ENCODE assay signal across 21 mouse cellular contexts in the genomic region with DNA sequence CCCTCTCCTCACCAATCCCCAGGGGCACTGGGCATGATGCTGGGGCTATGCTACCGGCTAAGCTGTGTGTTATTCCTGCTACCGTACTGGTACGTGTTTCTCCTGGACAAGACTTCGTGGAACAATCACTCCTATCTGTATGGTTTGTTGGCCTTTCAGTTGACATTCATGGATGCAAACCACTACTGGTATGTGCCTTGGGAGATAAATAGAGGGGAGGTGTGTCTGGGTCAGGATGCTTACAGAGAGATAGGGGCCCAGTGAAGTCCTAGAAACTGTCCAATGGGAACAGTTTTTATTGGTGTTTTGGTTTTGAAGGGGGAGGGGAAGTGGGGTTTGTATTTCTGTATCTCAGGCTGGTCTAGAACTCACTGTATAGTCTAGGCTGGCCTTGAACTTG. TPM values are rescaled to one million over a fixed set of nuclear protein-coding genes. Genes with fewer than 3 reads are reported as not detected.
DNase-seq lines count a peak whose midpoint lies in the region; ATAC-seq lines count a peak whose summit lies in the region.
"Had no signal": no experiment of that assay in that cellular context is flagged by ENCODE, and none has a peak within 500 bp of the region (broad histone marks: within the 10 kb centered on the region; RNA-seq: fewer than 3 reads in every experiment).

No protein-coding gene starts in this region.

- no peaks in the 10 kb centered on the region for H3K9me3 ChIP-seq in liver, embryonic 11.5 days (ENCODE audit: control insufficient read depth, low read length)
- H3K9me3 ChIP-seq in liver, embryonic 12.5 days (replicated peaks) = no peaks in the 10 kb centered on the region
- no peaks in the 10 kb centered on the region for H3K9me3 ChIP-seq in liver, embryonic 16.5 days (replicated peaks; ENCODE audit: control insufficient read depth, low read length)
- H3K9me3 ChIP-seq: embryonic facial prominence, embryonic 15.5 days; heart, embryonic 10.5 days; hindbrain, embryonic 13.5 days had no signal

- H3K4me1 ChIP-seq in liver, embryonic 11.5 days (replicated peaks; ENCODE audit: control insufficient read depth, insufficient read depth, low read length) = peaks cover 30% of the 10 kb centered on the region
- peaks cover 64% of the 10 kb centered on the region for H3K4me1 ChIP-seq in liver, embryonic 12.5 days
- H3K4me1 ChIP-seq in liver, embryonic 16.5 days (ENCODE audit: control insufficient read depth, low read depth, low read length) = peaks cover 35% of the 10 kb centered on the region

- H3K36me3 ChIP-seq in liver, embryonic 11.5 days (ENCODE audit: control insufficient read depth, insufficient read depth, low read length) = peaks cover 23% of the 10 kb centered on the region
- peaks cover 61% of the 10 kb centered on the region for H3K36me3 ChIP-seq in liver, embryonic 12.5 days
- H3K36me3 ChIP-seq in liver, embryonic 16.5 days (ENCODE audit: control insufficient read depth, insufficient read depth) = peaks cover 10% of the 10 kb centered on the region

- 67% methylated on average over 4 of the region's 4 CpGs for WGBS in liver, embryonic 11.5 days
- 33% methylated on average over 4 of the region's 4 CpGs for WGBS in liver, embryonic 12.5 days (ENCODE audit: insufficient replicate concordance)
- 26% methylated on average over 4 of the region's 4 CpGs for WGBS in liver, embryonic 16.5 days (ENCODE audit: insufficient replicate concordance)

- H3K27me3 ChIP-seq in liver, embryonic 11.5 days (replicated peaks; ENCODE audit: control insufficient read depth, insufficient read depth, low read length) = no peaks in the 10 kb centered on the region
- H3K27me3 ChIP-seq in liver, embryonic 12.5 days (replicated peaks) = no peaks in the 10 kb centered on the region
- H3K27me3 ChIP-seq in liver, embryonic 16.5 days (ENCODE audit: control insufficient read depth, insufficient read depth, low read depth, low read length) = no peaks in the 10 kb centered on the region
- H3K27me3 ChIP-seq: CH12.LX; embryonic facial prominence, embryonic 15.5 days; hindbrain, embryonic 13.5 days; Patski had no signal

- ATAC-seq in liver, embryonic 11.5 days (replicated peaks; ENCODE audit: low FRiP score) = peak; percentile 75
- ATAC-seq in liver, embryonic 12.5 days = peak; percentile 77
- peak; percentile 33; the same call in 1 of the 2 replicates for ATAC-seq in liver, embryonic 16.5 days (ENCODE audit: low read depth)
- ATAC-seq: activated CD4-positive, CD25-positive, alpha-beta regulatory T cell, adult 4 months; forebrain, embryonic 14.5 days; hindbrain, postnatal 0 days; Patski had no signal

- DNase-seq in liver, embryonic 11.5 days (ENCODE audit: low spot score) = no peak
- no peak for DNase-seq in liver
- no peak for DNase-seq in left cerebral cortex, postnatal 25 days (ENCODE audit: low spot score in 2 of 2)
- no peak for DNase-seq in urinary bladder, postnatal 36 days (ENCODE audit: low spot score in 2 of 2)
- DNase-seq: adrenal gland, postnatal 14 days; cerebellum, adult 2 months; cerebellum, postnatal 10 days; gastrocnemius, postnatal 25 days; heart, adult 11 months; heart, postnatal 10 days had no signal

- H3K4me3 ChIP-seq in liver, embryonic 11.5 days (ENCODE audit: low read depth, low read length) = no peak overlapping the region
- no peak overlapping the region for H3K4me3 ChIP-seq in liver, embryonic 12.5 days
- H3K4me3 ChIP-seq in liver, embryonic 16.5 days (ENCODE audit: low read depth, low read length) = no peak overlapping the region
- H3K4me3 ChIP-seq: embryonic facial prominence, embryonic 15.5 days; gastrocnemius, adult 2 months; heart, embryonic 10.5 days; hindbrain, embryonic 13.5 days had no signal

- intact Hi-C loops in left cerebral cortex, postnatal 25 days (cut with DNase I) = no loop called here

- peak overlapping the region; percentile 47 for H3K27ac ChIP-seq in liver, embryonic 11.5 days (ENCODE audit: low read depth, low read length)
- H3K27ac ChIP-seq in liver, embryonic 12.5 days = peak overlapping the region; percentile 76
- H3K27ac ChIP-seq in liver, embryonic 16.5 days (ENCODE audit: low read length) = peak overlapping the region; percentile 51; the same call in 1 of the 2 replicates
- H3K27ac ChIP-seq: embryonic facial prominence, embryonic 15.5 days; gastrocnemius, adult 2 months; heart, embryonic 10.5 days; hindbrain, embryonic 13.5 days; hindbrain, postnatal 0 days had no signal

- peak overlapping the region; percentile 2; the same call in 1 of the 2 replicates for H3K4me2 ChIP-seq in liver, embryonic 11.5 days
- peak overlapping the region; percentile 42 for H3K4me2 ChIP-seq in liver, embryonic 12.5 days
- no peak overlapping the region; the same call in 1 of the 2 replicates for H3K4me2 ChIP-seq in liver, embryonic 16.5 days (ENCODE audit: low read depth, low read length)
- H3K4me2 ChIP-seq: embryonic facial prominence, embryonic 15.5 days; hindbrain, embryonic 13.5 days had no signal

- no peak overlapping the region for H3K9ac ChIP-seq in liver, embryonic 11.5 days (ENCODE audit: low read depth, low read length)
- H3K9ac ChIP-seq in liver, embryonic 12.5 days = peak overlapping the region; percentile 45
- 0 out of 2 replicates have a peak overlapping the region, but pooled peaks have one; percentile 4 for H3K9ac ChIP-seq in liver, embryonic 16.5 days (ENCODE audit: low read depth, low read length)
- H3K9ac ChIP-seq: embryonic facial prominence, embryonic 15.5 days; hindbrain, embryonic 13.5 days had no signal

RNA-seq across cellular contexts. Expression of gene Ggcx, which starts 4.2 kb away (rescaled TPM):
- polyA plus RNA-seq in liver, embryonic 11.5 days (2014; fragmentation: Nextera tagmentation; extraction: Ambion mirVana) = 24.1 and 26.9 TPM in 2 replicates
- 21.8 and 23.0 TPM in 2 replicates for polyA plus RNA-seq in liver, embryonic 12.5 days (2016; fragmentation: Nextera tagmentation; extraction: Ambion mirVana)
- polyA plus RNA-seq in liver, embryonic 16.5 days (2015; fragmentation: Nextera tagmentation; extraction: Ambion mirVana) = 29.6 and 31.7 TPM in 2 replicates
- 10 to 100 TPM; 19.2 to 19.3 TPM for total RNA-seq in left cerebral cortex, postnatal 25 days (2021)

RNA-seq across cellular contexts. Expression of gene Mat2a, which starts 21.1 kb away (rescaled TPM):
- 426 and 477 TPM in 2 replicates for polyA plus RNA-seq in liver, embryonic 11.5 days (2014; fragmentation: Nextera tagmentation; extraction: Ambion mirVana)
- polyA plus RNA-seq in liver, embryonic 12.5 days (2016; fragmentation: Nextera tagmentation; extraction: Ambion mirVana) = 318 and 321 TPM in 2 replicates
- polyA plus RNA-seq in liver, embryonic 16.5 days (2015; fragmentation: Nextera tagmentation; extraction: Ambion mirVana) = 124 and 131 TPM in 2 replicates
- 100 to 1,000 TPM; 168 to 176 TPM for total RNA-seq in left cerebral cortex, postnatal 25 days (2021)

RNA-seq across cellular contexts. Expression of gene Vamp8, which starts 27.8 kb away (rescaled TPM):
- polyA plus RNA-seq in liver, embryonic 11.5 days (2014; fragmentation: Nextera tagmentation; extraction: Ambion mirVana) = 265 and 274 TPM in 2 replicates
- polyA plus RNA-seq in liver, embryonic 12.5 days (2016; fragmentation: Nextera tagmentation; extraction: Ambion mirVana) = 220 and 223 TPM in 2 replicates
- polyA plus RNA-seq in liver, embryonic 16.5 days (2015; fragmentation: Nextera tagmentation; extraction: Ambion mirVana) = 212 and 230 TPM in 2 replicates
- 10 to 100 TPM; 10.5 to 12.7 TPM for total RNA-seq in left cerebral cortex, postnatal 25 days (2021)

RNA-seq across cellular contexts. Expression of gene Vamp5, which starts 38.0 kb away (rescaled TPM):
- polyA plus RNA-seq in liver, embryonic 11.5 days (2014; fragmentation: Nextera tagmentation; extraction: Ambion mirVana) = 164 and 181 TPM in 2 replicates
- polyA plus RNA-seq in liver, embryonic 12.5 days (2016; fragmentation: Nextera tagmentation; extraction: Ambion mirVana) = 105 and 109 TPM in 2 replicates
- 54.9 and 62.8 TPM in 2 replicates for polyA plus RNA-seq in liver, embryonic 16.5 days (2015; fragmentation: Nextera tagmentation; extraction: Ambion mirVana)
- total RNA-seq in left cerebral cortex, postnatal 25 days (2021) = 1 to 10 TPM; 4.0 to 4.6 TPM

RNA-seq across cellular contexts. Expression of gene Rnf181, which starts 51.5 kb away (rescaled TPM):
- 106 and 112 TPM in 2 replicates for polyA plus RNA-seq in liver, embryonic 11.5 days (2014; fragmentation: Nextera tagmentation; extraction: Ambion mirVana)
- polyA plus RNA-seq in liver, embryonic 12.5 days (2016; fragmentation: Nextera tagmentation; extraction: Ambion mirVana) = 80.0 and 83.0 TPM in 2 replicates
- polyA plus RNA-seq in liver, embryonic 16.5 days (2015; fragmentation: Nextera tagmentation; extraction: Ambion mirVana) = 86.5 and 91.9 TPM in 2 replicates
- 10 to 100 TPM; 69.9 to 71.1 TPM for total RNA-seq in left cerebral cortex, postnatal 25 days (2021)
